Mouse (Mus musculus) heart, postnatal 0 days (tissue): ENCODE data around the gene Tmem201. TPM values are rescaled to one million over a fixed set of nuclear protein-coding genes. Genes with fewer than 3 reads are reported as not detected.

ENCODE experiments used
- ATAC-seq: fragments of 200-750 bp; cut with Nextera tagmentation; 2 replicates; pipeline ENCODE4 v1.8.0; 2017; ENCODE audit warnings: low read depth, moderate number of reproducible peaks, moderate library complexity; ENCODE audit not compliant: insufficient read depth
- DNase-seq: peaks from one replicate; pipeline ENCODE4 v3.0.0-alpha.2; 2016; ENCODE audit warnings: low spot score
- H3K27ac ChIP-seq: fragments of 300-500 bp; sonication (generic); 2 replicates; pipeline ENCODE4 v1.5.1; 2014; ENCODE audit warnings: low read depth, mild to moderate bottlenecking
- H3K27me3 ChIP-seq: fragments of 300-500 bp; sonication (generic); 2 replicates; pipeline ENCODE4 v1.6.1; 2014; ENCODE audit warnings: low read length, mixed read lengths; ENCODE audit not compliant: control insufficient read depth, insufficient read depth
- H3K36me3 ChIP-seq: fragments of 300-500 bp; sonication (generic); replicated peaks from 2 replicates; pipeline ENCODE4 v1.6.1; 2014; ENCODE audit warnings: low read length, mixed read lengths; ENCODE audit not compliant: control insufficient read depth, insufficient read depth
- H3K4me1 ChIP-seq: fragments of 300-500 bp; sonication (generic); 2 replicates; pipeline ENCODE4 v1.6.1; 2014; ENCODE audit warnings: antibody characterized with exemption; ENCODE audit not compliant: control insufficient read depth, insufficient read depth
- H3K4me2 ChIP-seq: fragments of 300-500 bp; sonication (generic); 2 replicates; pipeline ENCODE4 v1.6.1; 2014; ENCODE audit warnings: low read depth, mild to moderate bottlenecking, low read length, moderate library complexity
- H3K4me3 ChIP-seq: fragments of 300-500 bp; sonication (generic); 2 replicates; pipeline ENCODE4 v1.5.1; 2014; ENCODE audit warnings: low read depth, low read length
- H3K9ac ChIP-seq: fragments of 300-500 bp; sonication (generic); replicated peaks from 2 replicates; pipeline ENCODE4 v1.6.1; 2014; ENCODE audit warnings: low read depth, low read length, mixed read lengths
- H3K9me3 ChIP-seq: fragments of 300-500 bp; sonication (generic); replicated peaks from 2 replicates; pipeline ENCODE4 v1.6.1; 2016; ENCODE audit warnings: low read length; ENCODE audit not compliant: control insufficient read depth
- CTCF ChIP-seq: IDR thresholded peaks from 2 replicates; pipeline ENCODE4 v1.5.1; 2016; ENCODE audit warnings: antibody characterized with exemption, control low read depth, low read depth
- EP300 ChIP-seq: IDR thresholded peaks from 2 replicates; pipeline ENCODE4 v1.6.1; 2016; ENCODE audit warnings: antibody characterized with exemption, low read depth
- WGBS: fragments of 180-500 bp; shearing (Covaris S2); extraction: QIAGEN DNeasy Blood & Tissue Kit; methylation state at CpG from one replicate; pipeline ENCODE4 v1.1.7; 2014; 5-methylcytosine and 5-hydroxymethylcytosine counted together
- polyA plus RNA-seq: library from polyadenylated mRNA; unstranded; fragments of >200 nt; fragmentation: Nextera tagmentation; extraction: Ambion mirVana; gene quantifications from 2 replicates; pipeline ENCODE4 v1.2.1, GENCODE M21; 2015
- total RNA-seq: library from RNA; depleted of rRNA; stranded (reverse); fragments of >200 nt; gene quantifications from 2 replicates; pipeline ENCODE4 v1.2.3, GENCODE M21; 2014; ENCODE audit warnings: low replicate concordance

Gene Tmem201
- total and polyA plus RNA-seq, 2 experiments from 2014 or later, result 43.0 to 64.7 TPM

DNA sequence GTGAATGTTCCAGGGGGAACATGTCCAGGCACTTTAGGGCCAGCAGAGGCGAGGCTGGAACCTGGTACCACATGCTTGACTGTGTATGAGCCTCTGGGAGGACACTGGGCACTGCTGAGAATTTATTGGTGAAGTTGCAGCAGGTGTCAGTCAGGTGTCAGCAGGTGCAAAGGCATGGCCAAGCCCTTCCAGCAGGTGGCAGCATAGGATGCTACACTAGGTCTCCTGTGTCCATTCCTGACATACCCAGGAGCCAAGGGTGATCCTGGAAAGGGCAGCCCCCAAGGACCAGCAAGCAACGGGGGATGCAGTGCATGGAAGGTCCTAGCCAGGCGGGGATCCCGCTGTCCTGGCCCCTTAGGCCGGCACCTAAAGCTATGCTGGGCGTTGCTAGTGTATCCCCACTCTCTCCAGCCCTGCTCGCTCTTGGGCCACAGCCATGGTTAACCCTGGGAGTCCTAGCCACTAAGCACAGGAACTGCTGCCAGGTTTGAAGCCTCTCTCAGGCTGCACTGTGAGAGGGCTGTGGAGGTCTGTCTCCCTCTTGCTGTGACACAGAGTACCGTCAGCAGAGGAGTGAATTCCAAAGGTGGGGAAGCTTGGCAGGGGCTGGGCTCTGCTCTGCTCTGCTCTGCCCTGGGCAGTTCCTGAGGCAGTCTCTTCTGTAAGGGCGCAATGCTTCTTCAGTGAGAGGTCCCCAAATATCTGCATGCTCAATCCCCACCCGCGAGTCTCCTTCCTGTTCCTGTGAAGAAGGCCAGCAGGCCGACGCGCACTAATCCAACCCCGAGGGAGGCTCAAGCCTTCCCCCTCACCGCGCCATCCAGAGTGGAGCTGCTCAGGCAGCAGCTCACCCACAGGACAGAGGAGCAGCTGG is 13.8 kb downstream of the Tmem201 start:
- peak overlapping the region; percentile 52 for H3K27ac ChIP-seq
- no peaks in the 10 kb centered on the region for H3K9me3 ChIP-seq
- H3K4me2 ChIP-seq, result no peak overlapping the region
- WGBS, result 62% methylated on average over 17 of the region's 17 CpGs
- DNase-seq (peak; percentile 75), ATAC-seq (peak; percentile 86)
- H3K4me3 ChIP-seq, result no peak overlapping the region
- H3K36me3 ChIP-seq, result peaks cover 70% of the 10 kb centered on the region
- peaks cover 4% of the 10 kb centered on the region; the same call in 1 of the 2 replicates for H3K4me1 ChIP-seq
- H3K27me3 ChIP-seq, result no peaks in the 10 kb centered on the region
- TF ChIP-seq EP300, result no peak
- peak; percentile 64 for TF ChIP-seq CTCF
- no peak overlapping the region for H3K9ac ChIP-seq

DNA sequence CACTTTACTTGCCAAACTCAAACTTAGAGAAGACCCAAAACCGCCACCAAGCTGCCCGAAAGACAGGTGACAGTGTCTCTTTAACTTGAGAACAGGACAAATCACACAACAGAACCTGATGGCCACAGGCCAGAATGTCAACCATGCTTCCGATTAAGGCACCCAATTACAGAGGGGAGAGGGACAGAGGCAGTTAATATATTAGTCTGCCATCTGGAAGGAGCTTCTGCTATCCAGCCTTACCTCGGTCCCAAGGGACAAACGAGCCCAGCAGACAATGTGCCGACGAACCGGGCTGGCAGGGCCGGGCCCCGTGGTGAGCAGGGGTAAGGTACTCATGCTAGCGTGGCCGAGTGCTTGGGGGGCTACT is 14.8 kb downstream of the Tmem201 start:
- Histone ChIP-seq H3K36me3 (peaks cover 72% of the 10 kb centered on the region), H3K27ac (no peak overlapping the region), H3K4me1 (peaks cover 4% of the 10 kb centered on the region; the same call in 1 of the 2 replicates), H3K4me3 (no peak overlapping the region), H3K9ac (no peak overlapping the region), H3K9me3 (no peaks in the 10 kb centered on the region), H3K27me3 (no peaks in the 10 kb centered on the region), H3K4me2 (no peak overlapping the region)
- DNase-seq (no peak), ATAC-seq (no peak)
- TF ChIP-seq CTCF (no peak), EP300 (no peak)
- 87% methylated on average over 12 of the region's 12 CpGs for WGBS

- Histone ChIP-seq H3K4me2 (no peak overlapping the region), H3K9ac (no peak overlapping the region), H3K4me3 (no peak overlapping the region), H3K4me1 (peaks cover 4% of the 10 kb centered on the region; the same call in 1 of the 2 replicates), H3K9me3 (no peaks in the 10 kb centered on the region), H3K36me3 (peaks cover 72% of the 10 kb centered on the region), H3K27me3 (no peaks in the 10 kb centered on the region), H3K27ac (no peak overlapping the region)
- DNase-seq (no peak), ATAC-seq (no peak)
- TF ChIP-seq EP300 (no peak), CTCF (no peak)
- 82% methylated on average over 24 of the region's 24 CpGs for WGBS
These were observed 15.5 kb downstream of the Tmem201 start for GRCm38 (mm10) chr4:149722104-149723020.

DNA sequence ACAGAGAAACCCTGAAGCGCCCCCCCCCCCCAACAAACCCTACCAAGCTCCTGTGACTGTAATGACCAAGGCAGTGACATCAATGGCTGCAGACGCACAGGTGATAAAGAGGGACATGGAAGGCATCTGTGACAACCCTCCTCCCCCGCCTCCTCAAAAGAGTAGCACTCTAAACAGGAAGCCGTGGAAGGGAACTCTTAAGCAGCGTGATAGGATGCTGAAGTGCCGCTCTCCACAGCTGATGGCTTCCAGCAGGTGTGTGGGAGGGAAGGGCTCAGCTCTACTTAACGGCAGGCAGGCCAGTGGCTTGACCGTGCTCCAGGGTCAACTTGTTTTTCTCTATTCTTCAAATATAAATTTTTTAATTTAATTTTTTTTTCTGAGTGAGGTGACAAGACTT is 16.7 kb downstream of the Tmem201 start:
- H3K4me3 ChIP-seq, result no peak overlapping the region
- 62% methylated on average over 8 of the region's 8 CpGs for WGBS
- H3K27ac ChIP-seq, result no peak overlapping the region
- DNase-seq, result no peak
- no peak for ATAC-seq
- TF ChIP-seq CTCF (no peak), EP300 (no peak)
- no peak overlapping the region for H3K9ac ChIP-seq
- H3K36me3 ChIP-seq, result peaks cover 73% of the 10 kb centered on the region
- peaks cover 4% of the 10 kb centered on the region; the same call in 1 of the 2 replicates for H3K4me1 ChIP-seq
- no peaks in the 10 kb centered on the region for H3K27me3 ChIP-seq
- no peak overlapping the region for H3K4me2 ChIP-seq
- H3K9me3 ChIP-seq, result no peaks in the 10 kb centered on the region

DNA sequence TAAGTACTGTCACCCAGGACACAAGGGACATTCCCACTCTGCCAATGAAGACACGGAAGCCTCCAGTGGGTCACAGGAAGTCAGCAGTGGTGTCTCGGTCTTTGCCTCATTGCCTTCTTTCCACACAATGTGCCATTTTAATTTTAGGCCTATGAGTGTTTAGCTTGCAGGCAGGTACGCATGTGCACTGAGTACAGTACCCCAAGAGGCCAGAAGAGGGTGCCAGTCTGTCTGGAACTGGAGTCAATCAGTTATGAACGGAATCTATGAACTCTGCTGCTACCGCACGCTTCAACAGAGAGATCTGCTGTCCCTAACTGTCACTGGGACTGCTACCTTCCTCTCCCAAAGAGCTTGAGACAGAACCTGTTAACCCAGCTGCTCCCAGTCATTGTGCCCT is 18.2 kb downstream of the Tmem201 start:
- ATAC-seq (no peak), DNase-seq (no peak)
- TF ChIP-seq EP300 (no peak), CTCF (peak; percentile 49)
- no peaks in the 10 kb centered on the region for H3K27me3 ChIP-seq
- H3K4me2 ChIP-seq, result no peak overlapping the region
- H3K27ac ChIP-seq, result no peak overlapping the region
- 72% methylated on average over 6 of the region's 6 CpGs for WGBS
- H3K4me1 ChIP-seq, result peaks cover 4% of the 10 kb centered on the region; the same call in 1 of the 2 replicates
- no peaks in the 10 kb centered on the region for H3K9me3 ChIP-seq
- H3K9ac ChIP-seq, result no peak overlapping the region
- peaks cover 74% of the 10 kb centered on the region for H3K36me3 ChIP-seq
- H3K4me3 ChIP-seq, result no peak overlapping the region
